Mouse (Mus musculus): ENCODE data around the gene Gm45521. TPM values are rescaled to one million over a fixed set of nuclear protein-coding genes. Genes with fewer than 3 reads are reported as not detected.
A peak's percentile ranks its signal among the peaks of the same experiment; 100 is the strongest.

Gm45521 gene
- polyA plus RNA-seq, 1 experiment from 2014 or later: not detected

GRCm38 (mm10) chr14:7932151-7932550 is 24.9 kb upstream of the Gm45521 start:
- no peak for ATAC-seq (replicated peaks; ENCODE audit: insufficient number of reproducible peaks, insufficient read depth, low FRiP score, low read depth)
- H3K4me1 ChIP-seq (replicated peaks): no peaks in the 10 kb centered on the region; the same call in 1 of the 2 replicates
- H3K9me3 ChIP-seq (replicated peaks): no peaks in the 10 kb centered on the region

GRCm38 (mm10) chr14:7934166-7934565 is 22.9 kb upstream of the Gm45521 start:
- H3K4me2 ChIP-seq: no peak overlapping the region
- H3K27me3 ChIP-seq: no peaks in the 10 kb centered on the region
- no peak overlapping the region for H3K27ac ChIP-seq
- ATAC-seq (replicated peaks; ENCODE audit: insufficient number of reproducible peaks, insufficient read depth, low FRiP score, low read depth): no peak
- no peaks in the 10 kb centered on the region for H3K9me3 ChIP-seq (replicated peaks)
- H3K36me3 ChIP-seq: peaks cover 31% of the 10 kb centered on the region
- H3K4me3 ChIP-seq: no peak overlapping the region
- 90% methylated on average over 7 of the region's 7 CpGs for WGBS
- H3K4me1 ChIP-seq (replicated peaks): no peaks in the 10 kb centered on the region; the same call in 1 of the 2 replicates
- H3K9ac ChIP-seq: no peak overlapping the region

More at GRCm38 (mm10) chr14:7932151-7932550, 24.9 kb upstream of the Gm45521 start:
- H3K4me2 ChIP-seq: no peak overlapping the region
- no peak overlapping the region for H3K4me3 ChIP-seq
- WGBS: 85% methylated on average over 4 of the region's 4 CpGs
- H3K27me3 ChIP-seq: no peaks in the 10 kb centered on the region
- H3K27ac ChIP-seq: no peak overlapping the region
- peaks cover 44% of the 10 kb centered on the region for H3K36me3 ChIP-seq
- no peak overlapping the region for H3K9ac ChIP-seq

GRCm38 (mm10) chr14:7937052-7937630 is 19.9 kb upstream of the Gm45521 start:
- no peak overlapping the region for H3K9ac ChIP-seq

GRCm38 (mm10) chr14:7938809-7939784 is 18.0 kb upstream of the Gm45521 start:
- no peak overlapping the region for H3K4me3 ChIP-seq
- WGBS: 83% methylated on average over 19 of the region's 19 CpGs
- ATAC-seq (replicated peaks; ENCODE audit: insufficient number of reproducible peaks, insufficient read depth, low FRiP score, low read depth): no peak

More at GRCm38 (mm10) chr14:7937052-7937630, 19.9 kb upstream of the Gm45521 start:
- Histone ChIP-seq H3K4me3 (no peak overlapping the region), H3K9me3 (replicated peaks) (no peaks in the 10 kb centered on the region), H3K27me3 (no peaks in the 10 kb centered on the region), H3K4me1 (replicated peaks) (peaks cover 13% of the 10 kb centered on the region), H3K4me2 (peak overlapping the region; percentile 14; the same call in 1 of the 2 replicates), H3K27ac (no peak overlapping the region), H3K36me3 (peaks cover 15% of the 10 kb centered on the region)
- WGBS: 31% methylated on average over 17 of the region's 17 CpGs
- no peak for ATAC-seq (replicated peaks; ENCODE audit: insufficient number of reproducible peaks, insufficient read depth, low FRiP score, low read depth)

GRCm38 (mm10) chr14:7941413-7941812 is 15.7 kb upstream of the Gm45521 start:
- Histone ChIP-seq H3K4me3 (no peak overlapping the region), H3K9me3 (replicated peaks) (no peaks in the 10 kb centered on the region), H3K27ac (peak overlapping the region; percentile 58), H3K4me2 (no peak overlapping the region), H3K9ac (no peak overlapping the region), H3K36me3 (peaks cover 3% of the 10 kb centered on the region), H3K27me3 (no peaks in the 10 kb centered on the region), H3K4me1 (replicated peaks) (peaks cover 43% of the 10 kb centered on the region)
- peak; percentile 55; the same call in 1 of the 2 replicates for ATAC-seq (replicated peaks; ENCODE audit: insufficient number of reproducible peaks, insufficient read depth, low FRiP score, low read depth)
- 46% methylated on average over 5 of the region's 5 CpGs for WGBS

More at GRCm38 (mm10) chr14:7938809-7939784, 18.0 kb upstream of the Gm45521 start:
- Histone ChIP-seq H3K27me3 (no peaks in the 10 kb centered on the region), H3K27ac (no peak overlapping the region), H3K4me1 (replicated peaks) (peaks cover 27% of the 10 kb centered on the region), H3K36me3 (peaks cover 8% of the 10 kb centered on the region), H3K9ac (no peak overlapping the region), H3K4me2 (no peak overlapping the region), H3K9me3 (replicated peaks) (no peaks in the 10 kb centered on the region)

- H3K36me3 ChIP-seq: peaks cover 7% of the 10 kb centered on the region
- 0 out of 2 replicates have a peak, but pooled peaks have one; percentile 19 for ATAC-seq (replicated peaks; ENCODE audit: insufficient number of reproducible peaks, insufficient read depth, low FRiP score, low read depth)
- WGBS: 58% methylated on average over 7 of the region's 7 CpGs
Observed at GRCm38 (mm10) chr14:7943101-7943800, 13.8 kb upstream of the Gm45521 start.

GRCm38 (mm10) chr14:7943801-7944135 is 13.3 kb upstream of the Gm45521 start:
- Histone ChIP-seq H3K4me2 (no peak overlapping the region), H3K9me3 (replicated peaks) (no peaks in the 10 kb centered on the region), H3K4me3 (no peak overlapping the region), H3K9ac (no peak overlapping the region), H3K36me3 (peaks cover 11% of the 10 kb centered on the region), H3K27me3 (no peaks in the 10 kb centered on the region), H3K27ac (peak overlapping the region; percentile 62), H3K4me1 (replicated peaks) (peaks cover 43% of the 10 kb centered on the region)
- 73% methylated on average over 3 of the region's 3 CpGs for WGBS
- no peak for ATAC-seq (replicated peaks; ENCODE audit: insufficient number of reproducible peaks, insufficient read depth, low FRiP score, low read depth)

More at GRCm38 (mm10) chr14:7943101-7943800, 13.8 kb upstream of the Gm45521 start:
- no peak overlapping the region for H3K4me2 ChIP-seq
- no peaks in the 10 kb centered on the region for H3K27me3 ChIP-seq
- no peak overlapping the region for H3K4me3 ChIP-seq
- H3K4me1 ChIP-seq (replicated peaks): peaks cover 43% of the 10 kb centered on the region
- H3K27ac ChIP-seq: peak overlapping the region; percentile 62
- no peaks in the 10 kb centered on the region for H3K9me3 ChIP-seq (replicated peaks)
- H3K9ac ChIP-seq: no peak overlapping the region

GRCm38 (mm10) chr14:7944349-7945039 is 12.6 kb upstream of the Gm45521 start:
- Histone ChIP-seq H3K27me3 (no peaks in the 10 kb centered on the region), H3K36me3 (peaks cover 14% of the 10 kb centered on the region), H3K9me3 (replicated peaks) (no peaks in the 10 kb centered on the region), H3K9ac (no peak overlapping the region), H3K4me1 (replicated peaks) (peaks cover 43% of the 10 kb centered on the region), H3K27ac (0 out of 2 replicates have a peak overlapping the region, but pooled peaks have one; percentile 62), H3K4me3 (no peak overlapping the region), H3K4me2 (no peak overlapping the region)
- ATAC-seq (replicated peaks; ENCODE audit: insufficient number of reproducible peaks, insufficient read depth, low FRiP score, low read depth): no peak
- WGBS: 56% methylated on average over 8 of the region's 8 CpGs

GRCm38 (mm10) chr14:7945261-7945660 is 11.8 kb upstream of the Gm45521 start:
- Histone ChIP-seq H3K4me1 (replicated peaks) (peaks cover 43% of the 10 kb centered on the region), H3K27ac (no peak overlapping the region), H3K9me3 (replicated peaks) (no peaks in the 10 kb centered on the region), H3K27me3 (no peaks in the 10 kb centered on the region), H3K36me3 (peaks cover 19% of the 10 kb centered on the region), H3K4me3 (no peak overlapping the region), H3K4me2 (no peak overlapping the region), H3K9ac (no peak overlapping the region)
- no peak for ATAC-seq (replicated peaks; ENCODE audit: insufficient number of reproducible peaks, insufficient read depth, low FRiP score, low read depth)
- WGBS: 72% methylated on average over 5 of the region's 5 CpGs

- ATAC-seq (replicated peaks; ENCODE audit: insufficient number of reproducible peaks, insufficient read depth, low FRiP score, low read depth): no peak
- Histone ChIP-seq H3K27me3 (no peaks in the 10 kb centered on the region), H3K9me3 (replicated peaks) (no peaks in the 10 kb centered on the region), H3K36me3 (peaks cover 23% of the 10 kb centered on the region), H3K9ac (no peak overlapping the region), H3K4me2 (no peak overlapping the region), H3K4me1 (replicated peaks) (peaks cover 29% of the 10 kb centered on the region), H3K4me3 (no peak overlapping the region), H3K27ac (no peak overlapping the region)
- 89% methylated on average over 9 of the region's 9 CpGs for WGBS
Observed at GRCm38 (mm10) chr14:7951234-7951633, 5.9 kb upstream of the Gm45521 start.
